Mouse (Mus musculus): ENCODE measurements around the gene Soat1. TPM values are rescaled to one million over a fixed set of nuclear protein-coding genes. Genes with fewer than 3 reads are reported as not detected.

Soat1 gene
- 57.0 TPM for polyA plus RNA-seq (2017; shearing (Covaris generic))

DNA sequence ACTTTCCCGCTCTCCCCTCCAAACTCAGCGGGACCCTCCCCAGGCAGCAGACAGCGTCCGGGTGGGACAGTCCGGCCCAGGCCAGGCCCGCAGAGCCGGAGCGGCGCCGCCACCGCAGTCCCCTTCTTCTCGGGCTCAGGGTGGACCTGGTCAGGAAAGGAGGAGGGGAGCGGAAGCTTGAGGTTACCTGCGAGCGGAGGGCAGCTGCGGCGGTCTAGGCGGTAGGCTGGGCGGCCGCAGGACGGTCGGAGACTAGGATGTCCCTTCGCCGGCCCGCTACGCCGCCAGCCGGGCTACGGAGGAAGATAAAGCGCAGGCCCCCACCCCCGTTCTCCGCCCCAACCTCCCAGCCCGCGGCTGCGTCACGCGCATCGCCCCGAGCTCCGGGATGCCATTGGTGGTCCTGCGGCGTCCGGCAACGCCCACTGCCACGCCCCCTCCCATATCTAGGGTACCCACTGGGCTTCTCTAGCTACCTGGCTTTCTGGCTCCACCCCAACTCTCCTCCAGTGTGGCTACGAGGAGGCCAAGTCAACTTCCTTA lies at the start of gene Soat1:
Gene Soat1 (minus strand): TSS at position 371 of the 543 bp plus-strand sequence.

DNA sequence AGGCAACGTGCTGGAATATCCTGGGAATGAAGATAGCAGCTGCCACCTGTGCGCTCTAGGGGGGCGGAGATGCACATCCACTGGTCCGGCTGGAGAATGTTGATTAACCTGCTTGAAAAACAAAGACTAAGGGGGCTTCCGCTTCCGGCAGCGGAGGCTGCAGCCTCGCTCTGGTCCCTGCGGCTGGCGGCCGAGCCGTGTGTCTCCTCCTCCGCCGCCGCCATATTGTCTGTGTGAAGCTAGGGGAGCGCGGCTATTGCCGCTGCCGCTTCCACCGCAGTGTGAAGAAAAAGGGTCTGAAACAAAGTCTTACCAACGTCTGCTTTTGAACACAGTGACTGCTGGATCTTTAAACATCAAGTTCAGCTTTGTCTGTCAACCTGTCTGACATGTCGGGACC lies 49.7 kb upstream of the Soat1 start, which contains the start of gene Gm10031:
Gene Gm10031 (plus strand): TSS at position 171 of the 400 bp plus-strand sequence.

DNA sequence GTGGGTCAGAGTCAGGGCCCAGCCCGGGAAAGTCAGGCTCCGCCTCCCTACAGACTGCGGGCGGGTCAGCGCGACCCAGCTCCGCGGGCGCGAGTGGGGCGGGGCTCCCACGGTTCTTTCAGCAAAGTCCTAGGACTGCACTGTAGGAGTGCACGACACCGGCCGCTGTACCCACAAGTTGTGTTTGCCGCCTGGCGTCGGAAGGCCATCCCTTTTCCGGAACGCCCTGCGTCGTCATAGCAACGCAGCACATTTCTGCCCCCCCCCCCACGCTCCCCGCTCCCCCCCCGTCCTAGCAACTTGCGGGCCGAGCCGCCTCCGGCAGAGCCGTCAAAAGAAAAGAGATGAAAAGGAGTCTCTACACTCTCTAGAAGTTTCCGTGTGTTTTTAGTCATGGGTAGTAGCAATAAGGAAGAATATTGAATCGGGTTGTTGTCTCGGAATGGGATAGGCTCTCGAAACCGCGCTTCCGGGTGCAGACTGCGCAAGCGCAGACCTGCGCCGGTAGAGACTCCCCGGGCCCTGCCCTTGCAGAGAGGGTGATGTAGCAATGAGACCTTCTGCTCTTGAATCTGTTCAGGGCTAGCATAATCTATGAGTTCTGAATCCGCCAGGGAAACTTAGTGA lies 53.3 kb downstream of the Soat1 start, which contains the start of gene Axdnd1:
Gene Axdnd1 (minus strand): TSS at position 489 of the 627 bp plus-strand sequence.

Other genes starting within 250 kb of the Soat1 start
- not detected for gene Tdrd5, start 170.7 kb downstream of the Soat1 start, polyA plus RNA-seq (2017; shearing (Covaris generic))
- gene Nphs2, start 163.6 kb downstream of the Soat1 start, polyA plus RNA-seq (2017; shearing (Covaris generic)) = not detected
- 1,371 TPM for gene Gm2000, start 108.3 kb downstream of the Soat1 start, polyA plus RNA-seq (2017; shearing (Covaris generic))
- 0.37 TPM for gene Axdnd1, start 53.2 kb downstream of the Soat1 start, polyA plus RNA-seq (2017; shearing (Covaris generic))
- 1.5 TPM for gene Gm10031, start 49.7 kb upstream of the Soat1 start, polyA plus RNA-seq (2017; shearing (Covaris generic))
- gene Abl2, start 84.5 kb upstream of the Soat1 start, polyA plus RNA-seq (2017; shearing (Covaris generic)) = 2.0 TPM
- gene Tor3a, start 200.0 kb upstream of the Soat1 start, polyA plus RNA-seq (2017; shearing (Covaris generic)) = 55.1 TPM
- gene Fam20b, start 244.8 kb upstream of the Soat1 start, polyA plus RNA-seq (2017; shearing (Covaris generic)) = 16.2 TPM